Mouse (Mus musculus) thymus, adult 2 months (tissue): ENCODE data around the gene Tgfb2.

ENCODE experiments used
- CTCF ChIP-seq: fragments of 200-500 bp; IDR thresholded peaks from 2 replicates; pipeline ENCODE4 v1.5.1; 2012; ENCODE audit warnings: mild to moderate bottlenecking, control low read depth, low read length, moderate library complexity, borderline replicate concordance; ENCODE audit not compliant: control insufficient read depth, poor library complexity, insufficient read depth; ENCODE audit errors: extremely low read depth
- POLR2A ChIP-seq: fragments of 200-500 bp; IDR thresholded peaks from 2 replicates; pipeline ENCODE4 v1.6.1; 2012; ENCODE audit warnings: mild to moderate bottlenecking, low read length, control low read depth, moderate library complexity; ENCODE audit not compliant: control insufficient read depth, poor library complexity, insufficient read depth; ENCODE audit errors: extremely low read depth

DNA sequence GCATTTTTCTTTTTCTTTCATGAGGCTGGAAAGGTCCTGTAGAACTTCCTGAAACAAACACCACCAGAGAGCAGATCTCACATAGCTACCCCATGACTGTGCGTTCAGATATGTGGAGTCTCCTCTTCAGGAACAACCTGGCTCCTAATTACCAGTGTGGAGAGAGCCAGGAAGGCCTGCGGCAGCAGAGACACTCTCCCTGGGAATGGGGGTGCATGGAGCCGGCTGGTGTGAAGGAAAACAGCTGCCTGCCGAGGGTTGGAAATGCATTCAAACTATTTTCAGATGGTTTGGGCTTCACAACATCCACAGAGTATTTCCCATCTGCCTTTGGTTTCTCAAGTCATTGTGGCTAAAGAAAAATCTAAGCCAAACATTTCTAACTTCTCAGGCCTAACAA lies 10.4 kb downstream of the Tgfb2 start:
- no peak for TF ChIP-seq CTCF
- TF ChIP-seq POLR2A = no peak
